Mouse (Mus musculus) thymus, postnatal 25 days (tissue): ENCODE data around the gene Dram1.

Source experiments
- DNase-seq: peaks from one replicate; pipeline ENCODE4 v3.0.0; 2022

Gene Dram1

DNA sequence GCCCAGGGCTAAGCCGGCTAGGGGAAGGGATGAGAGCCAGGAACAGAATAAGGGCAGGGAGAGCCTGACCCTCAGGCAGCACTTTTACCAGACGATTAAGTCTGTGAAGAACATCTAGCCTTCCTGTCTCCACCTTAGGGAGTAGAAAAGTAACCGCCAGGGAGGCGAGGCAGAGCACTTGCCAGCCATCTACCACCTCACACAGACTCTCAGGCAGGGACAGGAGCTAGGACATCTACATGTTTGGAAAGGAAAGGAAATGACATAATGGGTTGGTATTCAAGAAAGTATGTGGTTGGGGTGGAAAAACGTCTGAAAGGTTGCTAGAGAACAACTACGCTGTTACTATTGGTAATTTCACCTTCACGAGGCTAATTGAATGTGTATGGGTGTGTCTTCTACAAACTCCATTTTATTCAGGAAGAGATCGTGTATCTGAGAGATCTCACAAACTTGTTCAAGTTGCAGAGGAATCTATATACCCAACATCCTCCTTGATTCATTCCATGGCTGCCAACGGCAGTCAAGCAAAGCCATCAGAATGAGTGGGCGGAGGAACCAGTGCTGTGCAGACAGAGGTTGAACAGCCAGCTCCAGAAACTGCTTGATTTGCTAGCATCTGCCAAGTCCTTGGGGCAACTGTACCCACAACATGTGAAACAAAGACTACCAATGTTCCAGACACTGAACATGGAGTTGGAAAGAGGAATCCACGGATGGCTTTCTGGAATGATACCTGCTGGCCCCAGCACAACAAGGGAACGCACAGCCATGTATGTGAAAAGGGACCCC lies 32.2 kb downstream of the Dram1 start:
- DNase-seq = no peak

DNA sequence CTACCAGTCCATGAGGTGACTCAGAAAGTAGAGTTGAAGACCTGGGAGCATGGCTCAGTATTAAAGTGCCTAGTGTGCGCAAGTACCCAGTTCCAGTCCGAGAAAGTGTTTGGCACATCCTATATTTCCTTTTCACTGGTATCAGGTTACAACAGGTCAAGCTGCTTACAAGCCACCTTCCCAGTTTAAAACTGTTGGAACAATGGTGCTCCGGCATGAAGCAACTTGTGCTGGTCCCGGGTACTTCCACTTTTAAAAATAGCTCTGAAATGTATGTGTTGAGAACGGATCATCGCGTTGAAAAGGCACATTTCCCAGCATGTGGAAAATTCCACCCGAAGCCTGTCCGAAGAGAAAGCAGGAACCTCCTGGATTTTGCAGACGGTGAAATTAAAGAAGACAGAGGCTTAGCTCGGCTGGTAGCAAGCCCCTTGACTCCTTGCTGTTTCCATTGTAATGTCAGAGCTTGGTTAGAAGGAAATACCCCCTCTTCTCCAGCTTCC lies 32.9 kb downstream of the Dram1 start:
- no peak for DNase-seq

DNA sequence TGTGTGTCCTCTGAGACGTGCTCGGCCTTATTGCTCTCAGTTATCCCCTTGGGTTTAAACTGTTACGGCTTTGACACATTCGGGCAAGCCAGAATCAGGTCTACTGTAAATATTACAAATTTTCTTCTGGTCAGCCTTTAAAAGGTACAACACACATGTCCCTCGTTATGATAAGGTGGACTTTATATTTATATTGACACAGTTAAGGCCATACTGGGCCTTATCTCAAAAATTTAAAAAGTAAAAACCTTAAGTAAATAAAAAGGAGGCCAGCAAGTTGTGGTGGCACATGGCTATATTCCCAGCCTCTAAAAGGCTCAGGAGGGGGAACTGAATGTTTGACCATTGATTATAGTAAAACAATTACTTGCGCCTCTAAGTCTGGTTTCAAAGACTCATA lies 37.5 kb downstream of the Dram1 start:
- no peak for DNase-seq

DNA sequence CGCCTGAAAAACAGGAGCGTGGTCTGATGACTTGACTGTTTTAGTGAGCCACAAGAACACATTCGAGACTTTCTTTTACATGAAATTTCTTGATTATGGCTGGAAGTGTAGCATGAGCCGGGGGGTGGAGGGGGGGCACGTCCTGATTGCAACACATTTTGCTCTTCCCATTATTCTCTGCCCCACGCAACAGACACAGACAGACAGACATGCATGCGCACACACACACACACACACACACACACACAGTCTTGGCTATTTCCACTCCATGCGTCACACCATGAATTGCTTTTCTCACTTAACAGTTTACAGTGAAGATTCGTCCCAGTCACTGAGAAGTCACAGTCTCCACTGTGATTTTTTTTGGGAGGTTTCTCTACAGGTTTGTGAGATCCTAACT lies 38.2 kb downstream of the Dram1 start:
- no peak for DNase-seq

DNA sequence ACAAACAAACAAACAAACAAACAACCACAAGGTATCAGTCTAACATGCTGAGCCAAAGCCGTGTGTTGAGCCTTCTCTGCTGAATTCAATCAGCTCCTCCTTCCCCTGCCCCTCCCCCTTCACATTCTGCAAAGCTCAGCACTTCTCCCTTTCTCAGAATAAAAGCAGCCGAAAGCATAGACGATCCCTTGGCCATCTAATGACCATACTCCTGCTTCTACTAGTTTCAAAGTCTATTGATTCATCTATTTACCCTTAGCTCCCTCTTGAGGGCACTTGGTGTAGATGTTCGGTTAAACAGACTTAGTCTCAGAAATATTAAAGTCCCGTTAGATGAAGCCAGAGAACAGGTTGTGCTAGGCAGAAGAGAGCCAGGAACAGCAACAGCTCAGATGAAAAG lies 48.2 kb downstream of the Dram1 start:
- DNase-seq = no peak

DNA sequence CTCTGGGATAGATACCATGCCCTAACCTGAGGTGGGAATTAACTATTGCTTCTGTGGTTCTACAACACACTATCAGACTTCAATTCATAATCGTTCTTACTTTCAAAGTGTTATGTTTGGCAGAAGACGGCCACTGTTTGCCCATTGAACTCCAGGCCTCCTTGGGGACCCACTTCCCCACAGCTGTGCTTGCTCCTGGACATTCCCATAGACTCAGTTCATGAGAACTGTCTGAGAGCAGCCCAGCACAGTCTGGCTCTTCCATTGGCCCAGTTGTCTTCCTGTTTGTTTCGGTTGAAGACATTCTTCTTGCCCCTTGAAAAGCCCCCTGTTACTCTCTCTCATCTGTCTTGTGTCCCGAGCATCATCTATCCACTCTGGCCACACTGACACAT lies 50.8 kb downstream of the Dram1 start:
- no peak for DNase-seq

DNA sequence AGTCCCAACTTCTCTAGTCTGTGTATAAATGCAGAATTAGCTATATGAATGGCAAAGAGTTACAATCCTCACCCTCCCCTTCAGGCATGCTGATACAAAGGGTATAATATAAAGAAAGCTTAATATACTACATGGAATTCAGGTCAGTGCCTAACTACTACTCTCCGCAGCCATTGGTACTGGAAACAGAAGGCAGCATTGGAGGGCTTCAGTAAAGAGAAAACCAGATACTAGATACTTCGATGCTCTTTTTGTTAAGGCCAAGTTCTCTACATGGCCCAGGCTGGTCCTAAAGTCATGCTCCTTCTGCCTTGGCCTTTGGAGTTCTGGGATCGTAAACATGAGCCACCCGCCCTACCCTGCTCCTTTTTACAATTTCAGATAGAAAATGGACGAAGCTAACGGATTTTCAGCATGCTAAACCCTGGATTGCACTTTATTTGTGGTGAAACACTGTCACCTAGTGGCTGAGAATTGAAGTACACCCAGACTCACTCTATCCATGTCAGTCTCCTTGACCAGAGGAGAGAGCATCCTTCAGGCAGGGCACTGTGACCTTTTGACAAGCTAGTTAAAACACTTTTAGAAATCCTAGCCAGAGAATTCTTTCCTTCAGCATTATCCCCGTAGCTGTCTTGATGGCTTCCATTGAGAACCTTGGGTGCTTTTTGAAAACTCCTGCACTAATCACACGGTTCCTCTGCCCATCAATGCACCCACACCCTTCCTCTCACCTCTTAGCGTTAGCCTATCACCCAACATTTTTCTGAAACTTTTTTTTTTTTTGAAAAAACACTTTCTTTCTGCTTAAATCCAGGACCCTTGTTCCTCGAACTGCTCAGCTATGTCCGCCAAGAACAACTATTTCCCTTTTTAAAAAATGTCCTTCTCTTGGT lies 51.5 kb downstream of the Dram1 start:
- DNase-seq = peak; percentile 67

DNA sequence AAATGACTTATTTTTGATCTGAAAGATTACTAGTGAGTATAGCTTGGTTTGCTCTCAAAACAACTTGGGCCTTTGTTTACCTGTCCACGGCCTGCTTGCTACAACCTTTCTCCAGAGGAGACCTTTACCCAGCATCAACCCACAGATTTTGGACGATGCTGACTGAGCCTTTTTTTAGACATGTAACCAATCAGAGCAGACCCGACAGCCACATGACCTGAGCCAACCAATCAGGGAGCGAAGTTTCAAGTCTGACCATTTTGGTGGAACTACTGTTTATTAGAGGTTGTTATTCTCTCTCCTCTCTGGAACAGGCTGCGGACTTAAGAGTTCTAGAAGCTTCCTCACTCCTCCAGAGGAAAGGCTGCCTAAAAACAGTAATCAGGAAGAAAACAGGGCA lies 57.1 kb downstream of the Dram1 start:
- DNase-seq = no peak

DNA sequence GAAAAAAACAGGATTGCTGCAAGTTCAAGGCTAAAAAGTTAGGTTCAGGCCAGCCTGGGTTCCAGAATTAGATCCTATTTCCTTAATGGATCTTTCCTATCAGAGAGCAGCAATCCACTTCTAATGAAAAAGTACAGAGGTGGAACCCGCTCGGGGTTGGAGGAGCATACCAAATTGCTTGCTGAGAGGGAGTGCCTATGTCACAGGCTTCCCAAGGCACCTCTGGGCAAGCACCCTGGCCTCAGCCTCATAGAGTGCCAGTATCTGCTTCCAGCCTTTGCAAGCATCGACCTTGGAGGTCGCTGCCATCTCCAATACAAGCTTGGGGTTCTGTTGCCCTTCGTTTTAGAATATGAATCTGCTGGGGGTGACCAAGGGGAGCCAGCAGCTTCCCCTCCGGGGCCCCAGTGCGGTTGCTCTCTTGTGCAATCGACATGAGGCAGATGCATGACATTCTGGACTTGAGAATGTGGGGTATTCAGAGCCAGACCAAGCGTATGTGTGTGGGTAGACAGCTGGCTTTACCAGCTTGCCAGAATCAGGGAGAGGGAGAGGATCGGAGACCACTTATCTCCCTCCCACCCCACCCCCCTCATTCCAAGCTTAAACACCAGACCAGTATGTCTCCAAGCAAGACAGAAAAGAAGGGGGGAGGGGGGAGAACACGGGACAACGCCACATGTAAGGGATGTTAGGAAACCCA lies 58.0 kb downstream of the Dram1 start:
- DNase-seq = no peak

DNA sequence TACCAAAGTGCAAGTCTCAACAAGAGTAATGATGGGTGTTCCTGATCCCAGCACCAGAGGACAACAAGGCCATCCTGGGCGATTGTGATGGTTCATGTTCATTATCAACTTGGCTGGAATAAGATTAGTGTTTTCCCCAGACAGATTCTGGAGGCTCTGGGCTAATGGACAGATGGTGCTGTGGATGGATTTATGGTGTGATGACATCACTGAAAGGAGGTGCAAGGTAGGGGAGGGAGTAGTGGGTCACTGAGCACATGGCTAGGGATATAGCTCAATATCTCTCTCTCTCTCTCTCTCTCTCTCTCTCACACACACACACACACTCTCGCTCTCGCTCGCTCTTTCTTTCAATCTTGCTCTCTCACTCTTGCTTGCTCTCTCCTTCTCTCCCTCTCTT lies 60.7 kb downstream of the Dram1 start:
- no peak for DNase-seq

DNA sequence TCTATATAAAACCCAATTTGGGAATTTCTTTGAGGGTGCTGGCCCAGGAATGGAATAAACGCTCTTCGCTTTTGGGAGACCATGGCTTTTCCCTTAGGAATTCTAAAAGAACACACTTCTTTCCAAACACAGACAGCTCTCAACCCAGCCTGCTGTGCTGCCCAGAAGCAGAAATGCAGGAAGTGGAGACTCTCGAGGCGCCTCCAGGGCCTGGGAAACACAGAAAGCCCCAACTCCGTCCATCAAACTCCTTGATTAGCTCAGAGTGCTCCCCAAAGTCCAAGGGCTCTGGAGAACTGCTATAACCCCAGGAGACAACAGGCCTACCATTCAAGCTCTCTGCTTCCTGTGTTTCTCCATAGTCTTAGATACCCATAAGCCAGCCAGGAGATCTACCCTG lies 61.7 kb downstream of the Dram1 start:
- no peak for DNase-seq

DNA sequence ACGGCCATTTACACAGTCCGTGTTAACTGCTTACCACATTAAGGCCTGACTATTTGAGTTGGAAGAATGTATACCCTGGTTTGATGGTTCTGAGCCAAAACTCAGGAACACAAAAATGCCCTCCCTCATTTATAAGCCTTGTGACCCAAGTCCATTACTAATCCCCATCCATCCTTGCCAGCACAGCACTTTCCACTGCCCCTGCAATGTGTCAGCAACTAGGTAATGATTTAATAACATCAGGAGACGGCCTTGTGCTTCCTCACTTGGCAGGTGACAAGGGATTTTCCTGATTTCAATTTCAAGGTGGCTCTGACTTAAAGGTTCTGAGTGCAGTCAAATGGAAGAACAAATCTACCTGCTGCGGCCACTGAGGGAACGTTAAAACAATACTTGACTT lies 64.0 kb downstream of the Dram1 start:
- no peak for DNase-seq

DNA sequence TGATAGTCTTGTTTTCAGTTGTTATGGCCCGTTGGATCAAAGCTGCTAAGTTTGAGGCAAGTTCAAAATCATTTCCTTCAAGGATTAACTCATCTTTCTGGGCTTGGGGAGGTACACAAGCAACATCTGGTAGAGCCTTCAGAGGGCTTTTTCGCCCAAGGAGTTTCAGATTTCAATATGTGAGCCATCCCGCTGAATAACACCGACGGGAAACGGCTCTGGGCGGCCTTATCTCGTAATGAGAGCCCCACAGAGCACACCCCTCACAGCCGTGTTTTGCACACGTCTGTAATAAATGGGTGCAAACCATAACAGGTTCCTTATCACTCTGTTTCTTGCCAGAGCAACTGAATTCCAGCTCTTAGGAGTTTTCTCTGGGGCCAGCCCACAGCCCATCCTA lies 69.0 kb downstream of the Dram1 start:
- DNase-seq = no peak

DNA sequence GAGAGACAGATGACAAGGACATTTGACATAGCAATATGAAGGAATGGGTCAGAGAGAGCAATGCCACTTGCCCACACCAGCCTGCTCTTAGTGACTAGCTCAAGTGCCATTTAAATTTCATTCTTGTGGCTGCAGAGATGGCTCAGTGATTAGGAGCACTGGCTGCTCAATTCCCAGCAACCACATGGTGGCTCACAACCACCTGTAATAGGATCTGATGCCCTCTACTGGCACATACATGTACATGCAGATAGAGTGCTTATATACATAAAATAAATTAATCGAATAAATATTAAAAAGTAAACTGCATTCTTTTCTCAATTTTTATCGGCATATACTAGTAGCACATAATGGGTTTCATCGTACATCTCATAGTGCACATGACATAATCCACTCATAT lies 72.6 kb downstream of the Dram1 start:
- no peak for DNase-seq

DNA sequence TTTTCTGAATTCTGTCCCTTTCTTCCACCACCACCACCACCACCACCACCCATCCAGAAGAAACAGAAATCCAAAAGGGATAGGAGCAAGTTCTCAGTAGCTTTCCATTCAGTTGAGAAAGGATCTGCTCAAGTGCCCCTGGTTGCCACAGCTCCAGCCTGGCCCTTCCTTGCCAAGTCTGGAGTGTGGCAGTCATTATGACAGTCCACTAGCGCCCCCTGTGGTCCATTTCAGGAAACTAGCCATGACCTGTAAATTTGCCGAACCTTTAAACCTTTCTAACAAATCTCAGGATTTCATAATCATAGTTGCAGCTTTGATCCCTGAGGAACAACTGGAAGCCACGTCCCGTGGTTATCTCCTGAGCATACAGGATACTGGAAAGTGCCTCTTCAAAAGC lies 74.6 kb downstream of the Dram1 start:
- DNase-seq = peak; percentile 51

DNA sequence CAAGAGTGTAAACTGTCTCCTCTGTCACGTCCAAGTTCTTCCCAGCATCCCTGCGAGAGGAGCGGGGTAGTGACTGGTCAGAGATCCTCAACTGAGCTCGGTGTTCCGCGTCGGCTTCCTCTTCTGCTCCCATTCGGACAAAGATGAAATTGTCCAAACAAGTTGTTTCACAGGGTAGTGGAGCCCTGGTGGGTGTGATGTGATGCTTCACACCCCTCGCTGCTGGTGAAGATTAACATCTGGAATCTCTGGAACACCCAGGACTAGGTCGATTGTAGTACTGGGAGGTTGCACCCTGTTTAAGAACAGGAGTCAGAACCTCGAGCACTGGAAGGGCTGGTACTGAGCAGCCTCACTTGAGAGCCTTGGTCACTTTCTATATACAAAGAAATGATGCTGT lies 75.8 kb downstream of the Dram1 start:
- no peak for DNase-seq

DNA sequence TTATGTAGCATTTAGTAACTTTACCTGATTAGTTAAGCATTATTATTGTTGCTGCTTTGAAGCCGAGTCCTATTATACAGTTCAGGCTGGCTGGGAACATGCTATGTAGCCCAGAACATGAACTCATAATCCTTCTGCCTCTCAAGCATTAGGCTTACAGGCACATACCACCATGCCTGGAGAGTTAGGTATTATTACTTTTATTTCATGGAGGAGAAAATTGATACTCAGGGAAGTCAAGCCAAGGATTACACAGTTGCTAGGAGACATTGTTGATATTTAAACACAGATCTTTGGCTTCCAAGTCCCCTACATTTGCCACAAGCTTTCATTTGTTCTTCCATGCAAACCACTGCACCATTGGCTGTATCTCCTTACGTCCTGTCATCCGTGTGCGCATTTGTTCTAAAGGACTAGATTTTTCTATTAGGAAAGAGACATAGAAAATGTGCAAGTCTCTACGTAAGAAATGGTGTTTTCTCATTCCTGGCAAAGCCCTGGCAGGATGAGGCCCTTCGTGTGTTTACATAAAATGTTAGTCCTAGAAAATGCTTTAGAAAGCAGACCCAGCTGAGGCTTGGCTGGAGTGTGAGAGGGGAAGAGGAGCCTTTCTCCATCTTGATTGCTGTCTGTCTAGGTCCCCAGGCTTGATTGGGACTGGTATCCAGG lies 76.9 kb downstream of the Dram1 start:
- no peak for DNase-seq

DNA sequence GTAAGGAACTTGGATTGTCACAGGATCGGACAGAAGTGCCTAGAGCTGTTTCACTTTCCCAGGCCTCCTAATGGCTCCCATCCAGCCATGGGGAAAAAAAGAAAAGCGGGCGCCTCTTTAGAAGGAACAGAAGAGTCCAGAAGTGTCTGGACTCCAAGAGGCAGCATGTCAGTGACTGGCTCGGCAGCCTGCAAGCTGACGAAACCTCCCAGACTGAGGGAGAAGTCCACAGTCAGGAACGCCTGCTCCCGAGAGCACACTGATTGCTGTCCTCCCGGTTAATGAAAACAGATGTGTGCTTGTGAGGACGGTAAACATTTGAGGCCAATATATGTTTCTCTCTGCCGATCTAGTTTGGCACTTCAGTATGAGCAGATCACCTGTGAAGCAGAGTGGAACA lies 81.9 kb downstream of the Dram1 start:
- no peak for DNase-seq

DNA sequence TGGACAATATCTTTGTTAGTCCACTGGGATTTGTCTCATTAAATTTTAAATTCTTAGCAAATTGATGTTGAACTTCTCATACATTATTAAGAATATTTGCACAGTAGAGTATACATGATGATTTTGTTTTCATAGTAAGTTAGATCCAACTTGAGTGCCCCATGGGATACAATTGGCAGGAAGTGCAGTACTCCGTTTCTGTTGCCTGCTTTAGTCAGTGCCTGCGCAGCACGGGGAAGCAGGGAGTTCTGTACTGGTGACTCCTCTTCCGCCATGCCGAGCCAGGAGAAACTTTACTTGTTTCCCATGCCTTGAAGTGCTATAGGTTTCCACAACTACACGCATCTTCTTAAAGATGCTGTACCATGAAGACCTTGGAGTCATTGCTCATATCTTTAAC lies 83.8 kb downstream of the Dram1 start:
- DNase-seq = no peak

DNA sequence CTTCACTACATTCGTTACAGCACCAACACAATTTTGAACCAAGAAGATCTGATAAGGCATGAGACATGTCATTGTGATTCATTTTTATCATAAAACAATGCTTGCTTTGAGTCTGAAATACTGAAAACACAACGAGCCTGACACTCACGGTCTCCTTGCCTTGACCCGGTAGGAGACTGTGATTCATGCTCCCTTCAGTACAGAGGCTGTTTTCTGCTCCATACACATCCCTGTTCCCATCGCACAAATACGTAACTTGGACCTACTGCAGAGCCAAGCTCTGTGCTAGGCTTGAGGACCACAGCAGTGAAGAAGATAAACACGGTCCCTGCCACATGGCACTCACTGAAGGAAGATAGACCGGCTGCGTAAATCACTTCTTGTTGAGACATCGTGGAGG lies 90.8 kb downstream of the Dram1 start:
- DNase-seq = no peak

DNA sequence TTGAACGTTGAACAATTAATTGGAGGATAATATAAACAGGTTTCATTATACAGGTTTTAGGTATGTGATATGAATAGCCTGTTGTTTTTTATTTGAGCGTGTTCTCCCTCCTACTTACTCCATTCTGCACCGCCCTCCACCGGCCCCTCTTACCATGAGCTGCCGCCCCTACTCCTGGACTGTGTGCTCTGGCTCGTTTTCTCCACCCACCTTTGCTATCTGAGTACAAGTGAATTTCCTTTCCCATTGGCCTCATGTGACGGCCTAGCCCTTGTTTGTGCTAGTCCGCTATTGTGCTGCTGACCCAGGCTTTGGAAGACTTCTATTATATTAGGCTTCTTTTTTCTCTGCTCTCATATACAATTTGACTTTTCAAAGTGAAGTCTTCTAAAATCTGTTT lies 91.6 kb downstream of the Dram1 start:
- no peak for DNase-seq

DNA sequence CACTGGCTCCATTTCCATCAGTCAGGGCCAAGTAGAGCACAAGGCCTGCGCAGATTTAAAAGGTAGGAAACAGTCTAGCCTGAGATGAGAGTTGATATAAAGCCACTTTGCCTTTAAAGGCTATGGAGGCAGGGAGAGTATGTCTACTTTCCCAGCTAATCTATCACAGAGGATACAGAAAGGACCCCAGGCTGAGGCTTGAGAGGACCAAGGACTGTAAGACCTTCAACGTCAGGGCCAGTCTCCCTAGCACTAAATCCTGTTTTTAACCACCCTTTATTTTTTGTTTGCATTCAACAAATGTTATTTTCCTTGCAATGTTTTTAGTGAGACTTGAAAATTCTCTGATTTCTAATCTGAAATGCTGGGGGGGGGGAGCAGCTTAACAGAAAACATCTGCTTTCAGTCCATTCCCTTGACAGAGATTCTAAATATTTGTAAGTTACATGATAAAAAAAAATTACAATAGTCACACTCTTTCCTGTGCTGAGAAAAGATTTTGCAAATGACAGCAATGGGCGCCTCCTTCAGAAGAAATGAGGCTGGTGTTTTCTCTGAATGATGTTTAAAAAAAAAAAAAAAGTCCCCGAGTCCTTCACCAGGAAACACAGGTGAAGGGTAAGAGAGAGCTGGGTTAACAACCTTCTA lies 94.4 kb downstream of the Dram1 start:
- DNase-seq = no peak
